Mouse (Mus musculus) kidney, embryonic 15.5 days (tissue): ENCODE measurements around the gene Spred2. TPM values are rescaled to one million over a fixed set of nuclear protein-coding genes. Genes with fewer than 3 reads are reported as not detected.

Source experiments
- ATAC-seq: fragments of 200-750 bp; cut with Nextera tagmentation; replicated peaks from 2 replicates; pipeline ENCODE4 v1.8.0; 2017; ENCODE audit warnings: moderate TSS enrichment; ENCODE audit not compliant: low FRiP score
- H3K27ac ChIP-seq: fragments of 300-500 bp; sonication (generic); 2 replicates; pipeline ENCODE4 v1.5.1; 2015; ENCODE audit warnings: mild to moderate bottlenecking, inconsistent platforms
- H3K27me3 ChIP-seq: fragments of 300-500 bp; sonication (generic); 2 replicates; pipeline ENCODE4 v1.6.1; 2015; ENCODE audit warnings: inconsistent platforms
- H3K36me3 ChIP-seq: fragments of 300-500 bp; sonication (generic); 2 replicates; pipeline ENCODE4 v1.6.1; 2015; ENCODE audit warnings: inconsistent platforms
- H3K4me1 ChIP-seq: fragments of 300-500 bp; sonication (generic); 2 replicates; pipeline ENCODE4 v1.6.1; 2015; ENCODE audit warnings: inconsistent platforms
- H3K4me2 ChIP-seq: fragments of 300-500 bp; sonication (generic); 2 replicates; pipeline ENCODE4 v1.6.1; 2015; ENCODE audit warnings: moderate library complexity, mild to moderate bottlenecking, inconsistent platforms
- H3K4me3 ChIP-seq: fragments of 300-500 bp; sonication (generic); replicated peaks from 2 replicates; pipeline ENCODE4 v1.5.1; 2015; ENCODE audit warnings: mild to moderate bottlenecking, inconsistent platforms
- H3K9ac ChIP-seq: fragments of 300-500 bp; sonication (generic); 2 replicates; pipeline ENCODE4 v1.6.1; 2015; ENCODE audit warnings: mild to moderate bottlenecking, inconsistent platforms
- H3K9me3 ChIP-seq: fragments of 300-500 bp; sonication (generic); replicated peaks from 2 replicates; pipeline ENCODE4 v1.6.1; 2016; ENCODE audit warnings: inconsistent platforms
- WGBS: fragments of 180-500 bp; shearing (Covaris S2); methylation state at CpG from one replicate; pipeline ENCODE4 v1.1.7; 2015; ENCODE audit warnings: mixed read lengths; 5-methylcytosine and 5-hydroxymethylcytosine counted together
- polyA plus RNA-seq: library from polyadenylated mRNA; unstranded; fragments of >200 nt; fragmentation: Nextera tagmentation; extraction: Ambion mirVana; gene quantifications from 2 replicates; pipeline ENCODE4 v1.2.1, GENCODE M21; 2015

The Spred2 gene
- polyA plus RNA-seq, 1 experiment from 2014 or later = 9.8 TPM

DNA sequence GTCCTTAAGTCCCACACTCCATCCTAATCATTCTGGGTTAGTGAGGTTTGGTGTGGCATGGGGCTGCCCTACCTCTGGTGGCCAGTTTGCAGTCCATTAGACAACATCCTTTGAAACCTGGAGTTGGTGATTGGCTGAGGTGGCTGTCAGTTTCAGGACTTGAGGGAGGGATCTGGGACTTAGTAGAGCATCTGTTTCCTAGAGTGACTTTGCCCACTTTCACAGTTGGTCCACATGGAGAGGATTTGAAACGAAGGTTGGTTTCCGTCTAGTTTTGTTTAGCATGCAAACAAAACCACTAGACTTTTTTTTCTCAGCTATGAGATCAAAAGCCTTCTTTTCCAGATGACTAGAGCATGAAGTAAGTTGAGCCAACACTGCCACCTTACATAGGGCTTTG, 53.5 kb downstream of the Spred2 start:
- Histone ChIP-seq H3K27me3 (no peaks in the 10 kb centered on the region), H3K9ac (no peak overlapping the region), H3K9me3 (no peaks in the 10 kb centered on the region), H3K4me3 (no peak overlapping the region), H3K27ac (peak overlapping the region; percentile 51), H3K4me2 (no peak overlapping the region), H3K4me1 (peaks cover 63% of the 10 kb centered on the region), H3K36me3 (no peaks in the 10 kb centered on the region)
- no peak for ATAC-seq
- 42% methylated on average over 2 of the region's 2 CpGs for WGBS

DNA sequence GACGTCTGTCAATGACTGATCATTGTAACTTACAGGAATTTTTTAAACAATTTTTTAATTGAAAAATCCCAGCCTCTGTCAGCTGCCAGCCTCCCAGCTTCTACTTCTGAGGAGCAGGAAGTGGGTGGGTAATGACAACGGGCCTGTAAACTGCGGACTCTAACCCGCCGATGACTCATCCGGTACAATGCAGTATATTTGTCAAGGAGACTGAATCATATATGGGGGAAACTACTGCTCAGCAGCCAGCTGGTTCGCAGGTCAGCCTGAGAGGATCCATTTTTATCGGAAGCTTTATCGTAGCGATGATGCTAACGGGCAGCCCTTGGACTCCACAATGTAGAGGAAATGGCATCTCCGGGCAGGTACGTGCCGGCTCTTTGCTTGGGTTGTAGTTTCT, 55.2 kb downstream of the Spred2 start:
- Histone ChIP-seq H3K4me2 (peak overlapping the region; percentile 31; the same call in 1 of the 2 replicates), H3K9me3 (no peaks in the 10 kb centered on the region), H3K27me3 (no peaks in the 10 kb centered on the region), H3K36me3 (no peaks in the 10 kb centered on the region), H3K4me1 (peaks cover 61% of the 10 kb centered on the region), H3K4me3 (no peak overlapping the region), H3K27ac (peak overlapping the region; percentile 71), H3K9ac (no peak overlapping the region)
- ATAC-seq = peak; percentile 16; the same call in 1 of the 2 replicates
- WGBS = 39% methylated on average over 14 of the region's 14 CpGs

DNA sequence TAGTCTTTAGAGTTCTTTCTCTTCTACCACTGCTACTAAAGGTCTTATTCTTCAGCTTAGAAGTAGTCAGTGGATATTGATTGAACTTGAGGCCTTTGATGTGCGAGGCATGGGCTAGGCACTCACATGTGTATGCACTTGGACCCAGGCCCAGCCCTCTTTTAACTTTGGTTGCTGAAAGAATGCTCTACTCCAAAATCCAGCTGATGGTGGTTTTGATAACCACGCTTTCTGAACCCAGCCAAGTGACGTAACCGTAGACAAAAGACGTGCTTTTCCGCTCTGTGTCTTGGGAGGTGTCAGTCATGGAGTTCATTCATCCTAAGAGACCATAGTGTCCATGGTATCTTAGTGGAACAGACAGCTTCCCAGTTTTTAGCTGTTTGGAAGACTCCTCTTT, 57.9 kb downstream of the Spred2 start:
- Histone ChIP-seq H3K9ac (no peak overlapping the region), H3K27ac (no peak overlapping the region), H3K4me3 (no peak overlapping the region), H3K4me1 (peaks cover 86% of the 10 kb centered on the region), H3K9me3 (no peaks in the 10 kb centered on the region), H3K27me3 (no peaks in the 10 kb centered on the region), H3K36me3 (no peaks in the 10 kb centered on the region), H3K4me2 (no peak overlapping the region)
- 71% methylated on average over 6 of the region's 6 CpGs for WGBS
- ATAC-seq = no peak

DNA sequence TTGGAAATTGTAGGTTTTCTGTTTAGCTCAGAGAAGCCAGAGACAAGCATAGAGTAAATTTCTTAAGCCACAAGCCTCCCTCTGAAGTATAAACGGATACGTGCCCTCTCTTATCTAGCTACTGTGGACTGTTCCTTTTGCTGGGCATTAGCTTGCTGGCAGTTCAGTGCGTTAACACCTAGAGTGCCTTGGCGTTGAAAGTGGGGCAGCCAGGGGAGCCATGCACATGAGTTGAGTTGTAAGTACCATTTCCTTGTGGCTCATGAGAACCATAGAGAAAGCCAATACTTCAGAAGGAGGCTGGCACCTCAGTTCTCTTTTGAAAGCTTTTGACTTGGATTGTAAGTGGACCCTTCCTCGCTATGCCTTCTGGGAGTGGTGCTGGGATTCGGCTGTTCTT, 58.6 kb downstream of the Spred2 start:
- no peak for ATAC-seq
- H3K4me1 ChIP-seq = peaks cover 86% of the 10 kb centered on the region
- H3K27ac ChIP-seq = 0 out of 2 replicates have a peak overlapping the region, but pooled peaks have one; percentile 7
- H3K9me3 ChIP-seq = no peaks in the 10 kb centered on the region
- 71% methylated on average over 6 of the region's 6 CpGs for WGBS
- no peak overlapping the region for H3K4me2 ChIP-seq
- H3K4me3 ChIP-seq = no peak overlapping the region
- H3K9ac ChIP-seq = no peak overlapping the region
- H3K36me3 ChIP-seq = no peaks in the 10 kb centered on the region
- no peaks in the 10 kb centered on the region for H3K27me3 ChIP-seq

GRCm38 (mm10) chr11:19983298-19983697, 59.1 kb downstream of the Spred2 start:
- no peaks in the 10 kb centered on the region for H3K36me3 ChIP-seq
- H3K9me3 ChIP-seq = no peaks in the 10 kb centered on the region
- no peaks in the 10 kb centered on the region for H3K27me3 ChIP-seq
- no peak overlapping the region for H3K4me2 ChIP-seq
- H3K4me1 ChIP-seq = peaks cover 86% of the 10 kb centered on the region
- WGBS = 30% methylated on average over 4 of the region's 4 CpGs
- no peak overlapping the region for H3K4me3 ChIP-seq
- H3K27ac ChIP-seq = no peak overlapping the region
- ATAC-seq = no peak
- no peak overlapping the region for H3K9ac ChIP-seq

DNA sequence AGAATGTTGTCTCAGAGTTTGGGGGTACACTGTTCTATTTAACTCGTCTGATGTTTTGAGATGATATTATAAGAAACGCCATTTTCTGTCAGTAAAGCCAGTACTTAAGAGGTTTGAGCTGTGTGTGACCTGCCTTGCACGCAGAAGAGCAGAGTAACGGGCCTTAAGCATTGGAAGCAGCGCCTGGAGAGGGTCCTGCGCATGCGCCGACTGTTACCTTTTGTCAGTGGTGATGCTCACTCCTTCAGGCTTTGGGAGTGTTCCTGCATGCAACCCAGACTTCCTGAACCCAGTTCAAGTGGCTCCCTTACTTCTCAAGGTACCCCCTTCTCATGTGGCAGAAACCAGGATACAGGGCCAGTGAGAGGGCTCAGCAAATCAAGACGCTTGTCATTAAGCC, 59.9 kb downstream of the Spred2 start:
- no peaks in the 10 kb centered on the region for H3K9me3 ChIP-seq
- no peak overlapping the region for H3K4me2 ChIP-seq
- no peak overlapping the region for H3K9ac ChIP-seq
- H3K4me3 ChIP-seq = no peak overlapping the region
- H3K36me3 ChIP-seq = no peaks in the 10 kb centered on the region
- no peaks in the 10 kb centered on the region for H3K27me3 ChIP-seq
- 81% methylated on average over 9 of the region's 9 CpGs for WGBS
- no peak overlapping the region for H3K27ac ChIP-seq
- no peak for ATAC-seq
- H3K4me1 ChIP-seq = peaks cover 85% of the 10 kb centered on the region

GRCm38 (mm10) chr11:19985283-19985854, 61.2 kb downstream of the Spred2 start:
- ATAC-seq = no peak
- no peaks in the 10 kb centered on the region for H3K27me3 ChIP-seq
- no peak overlapping the region for H3K4me3 ChIP-seq
- no peaks in the 10 kb centered on the region for H3K36me3 ChIP-seq
- peaks cover 80% of the 10 kb centered on the region for H3K4me1 ChIP-seq
- H3K9me3 ChIP-seq = no peaks in the 10 kb centered on the region
- 0 out of 2 replicates have a peak overlapping the region, but pooled peaks have one; percentile 32 for H3K27ac ChIP-seq
- 49% methylated on average over 5 of the region's 5 CpGs for WGBS
- H3K9ac ChIP-seq = no peak overlapping the region
- H3K4me2 ChIP-seq = no peak overlapping the region

DNA sequence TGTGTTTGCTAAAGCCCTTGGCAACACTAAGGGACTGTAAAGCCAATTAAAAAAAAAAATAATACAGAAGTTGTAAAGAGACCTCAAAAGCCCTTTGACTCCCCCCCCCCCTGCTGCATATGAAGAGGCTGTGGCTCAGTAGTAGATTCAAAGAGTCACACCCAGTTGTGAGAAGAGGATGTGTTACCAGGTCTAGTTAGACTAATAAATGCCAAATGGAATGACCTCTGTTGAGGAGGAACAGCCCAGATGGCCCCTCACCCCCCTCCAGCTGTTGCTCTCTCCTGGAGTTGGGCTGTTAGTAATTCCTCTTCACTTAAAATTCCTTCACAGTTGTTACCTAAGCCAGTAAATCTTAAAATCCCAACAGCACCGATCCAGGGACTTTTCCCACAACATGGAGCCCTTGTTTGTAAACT, 62.3 kb downstream of the Spred2 start:
- no peaks in the 10 kb centered on the region for H3K9me3 ChIP-seq
- ATAC-seq = peak; percentile 22; the same call in 1 of the 2 replicates
- no peaks in the 10 kb centered on the region for H3K27me3 ChIP-seq
- H3K9ac ChIP-seq = no peak overlapping the region
- peak overlapping the region; percentile 41 for H3K4me2 ChIP-seq
- 9% methylated on average over 1 of the region's 1 CpGs for WGBS
- H3K27ac ChIP-seq = peak overlapping the region; percentile 92
- H3K4me3 ChIP-seq = no peak overlapping the region
- H3K36me3 ChIP-seq = no peaks in the 10 kb centered on the region
- peaks cover 87% of the 10 kb centered on the region for H3K4me1 ChIP-seq

DNA sequence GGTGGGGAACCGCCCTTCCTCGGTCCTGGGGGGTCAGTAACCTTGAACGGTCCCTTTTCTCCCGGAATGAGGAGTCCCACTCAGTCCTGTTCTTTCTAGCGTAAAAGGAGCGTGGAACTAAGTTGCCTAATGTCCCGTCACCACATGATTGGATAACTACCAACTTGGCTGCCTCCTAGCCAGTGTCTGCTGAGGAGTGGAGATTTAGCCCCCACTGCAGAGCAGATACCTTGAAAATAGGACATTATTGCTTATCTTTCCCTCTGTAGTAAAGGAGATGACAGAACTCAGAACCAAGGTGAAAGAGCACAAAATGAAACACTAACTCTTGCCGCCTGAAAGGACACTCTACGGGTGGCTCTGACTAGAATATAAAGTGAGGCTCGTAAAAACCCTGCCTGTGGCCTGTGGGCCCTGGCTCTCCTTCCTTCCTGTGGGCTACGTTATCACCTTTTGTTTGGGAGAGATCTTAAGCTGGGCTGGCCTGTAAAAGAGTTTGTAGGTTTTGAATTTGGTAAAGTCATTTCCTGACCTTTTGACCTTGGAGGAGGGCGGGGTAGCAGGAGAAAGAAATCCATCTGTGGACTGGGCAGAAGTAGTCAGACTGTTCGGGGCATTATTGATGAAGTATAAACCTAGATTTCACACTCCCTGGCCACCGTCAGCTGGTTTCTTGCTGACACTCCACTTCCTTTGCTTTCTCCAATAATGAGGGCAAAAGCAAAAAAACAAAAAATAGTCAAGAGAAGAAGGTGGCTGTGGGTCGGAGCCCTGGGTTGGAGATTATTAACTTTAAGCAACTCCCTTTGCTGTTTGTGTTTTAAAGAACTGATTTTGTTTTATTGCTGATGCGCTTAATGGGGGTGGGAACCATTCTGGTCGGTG, 62.9 kb downstream of the Spred2 start:
- 10% methylated on average over 17 of the region's 17 CpGs for WGBS
- Histone ChIP-seq H3K27me3 (no peaks in the 10 kb centered on the region), H3K4me3 (no peak overlapping the region), H3K9me3 (no peaks in the 10 kb centered on the region), H3K4me1 (peaks cover 89% of the 10 kb centered on the region), H3K4me2 (peak overlapping the region; percentile 41), H3K27ac (peak overlapping the region; percentile 92), H3K36me3 (no peaks in the 10 kb centered on the region), H3K9ac (no peak overlapping the region)
- ATAC-seq = peak; percentile 13

DNA sequence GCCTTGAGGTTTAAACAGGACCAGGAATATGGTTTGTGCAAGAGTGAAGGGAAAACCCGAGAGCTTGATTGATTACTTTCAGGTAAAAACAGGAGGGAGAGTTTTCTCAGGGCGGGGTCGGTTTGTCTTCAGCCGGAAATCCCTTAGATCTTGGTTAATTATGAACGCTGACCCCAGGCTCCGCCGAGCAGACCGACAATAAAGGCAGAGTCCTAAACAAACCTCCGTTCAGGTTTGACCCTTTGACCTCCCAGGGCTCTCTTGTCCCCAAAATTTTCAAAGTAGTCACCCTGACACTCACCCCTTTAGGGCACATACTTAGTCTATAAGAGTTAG, 63.5 kb downstream of the Spred2 start:
- 6% methylated on average over 9 of the region's 9 CpGs for WGBS
- Histone ChIP-seq H3K27ac (peak overlapping the region; percentile 92), H3K4me1 (peaks cover 90% of the 10 kb centered on the region), H3K4me2 (peak overlapping the region; percentile 41), H3K9me3 (no peaks in the 10 kb centered on the region), H3K9ac (no peak overlapping the region), H3K4me3 (no peak overlapping the region), H3K36me3 (no peaks in the 10 kb centered on the region), H3K27me3 (no peaks in the 10 kb centered on the region)
- 0 out of 2 replicates have a peak, but pooled peaks have one; percentile 3 for ATAC-seq

GRCm38 (mm10) chr11:19988224-19988623, 64.0 kb downstream of the Spred2 start:
- Histone ChIP-seq H3K27ac (peak overlapping the region; percentile 92), H3K36me3 (no peaks in the 10 kb centered on the region), H3K4me1 (peaks cover 90% of the 10 kb centered on the region), H3K4me2 (no peak overlapping the region), H3K9ac (no peak overlapping the region), H3K9me3 (no peaks in the 10 kb centered on the region), H3K27me3 (no peaks in the 10 kb centered on the region), H3K4me3 (no peak overlapping the region)
- ATAC-seq = no peak
- whole genome bisulfite sequencing = 40% methylated on average over 5 of the region's 5 CpGs

DNA sequence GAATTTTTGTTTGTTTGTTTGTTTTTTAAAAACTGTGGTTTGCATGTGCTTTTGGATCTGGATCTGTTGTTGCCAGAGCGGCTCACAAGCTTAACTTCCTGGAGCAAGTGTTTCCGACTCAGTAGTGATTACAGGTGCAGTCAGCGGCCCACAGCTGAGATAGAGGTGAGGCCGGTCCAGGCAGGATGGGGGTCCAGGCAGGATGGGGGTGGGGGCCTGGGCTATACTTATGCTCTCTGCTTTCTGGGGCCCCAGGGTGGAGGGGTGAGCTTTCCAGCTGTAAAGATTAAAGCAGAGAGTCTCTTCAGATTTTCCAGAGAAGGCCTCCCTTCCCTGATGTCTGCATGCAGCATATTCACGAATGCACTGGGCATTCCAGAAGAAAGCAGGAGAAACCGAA, 64.5 kb downstream of the Spred2 start:
- Histone ChIP-seq H3K27me3 (no peaks in the 10 kb centered on the region), H3K4me1 (peaks cover 90% of the 10 kb centered on the region), H3K9ac (no peak overlapping the region), H3K36me3 (no peaks in the 10 kb centered on the region), H3K4me2 (no peak overlapping the region), H3K9me3 (no peaks in the 10 kb centered on the region), H3K27ac (peak overlapping the region; percentile 92), H3K4me3 (no peak overlapping the region)
- 60% methylated on average over 6 of the region's 6 CpGs for WGBS
- ATAC-seq = no peak
